Mouse (Mus musculus): ENCODE measurements around the gene Mpdu1. TPM values are rescaled to one million over a fixed set of nuclear protein-coding genes. Genes with fewer than 3 reads are reported as not detected.

Mpdu1 gene
- total and polyA plus RNA-seq, 3 experiments = 110 to 210 (median 210) TPM

- TF ChIP-seq GABPA (IDR thresholded peaks at IDR 0.05; ENCODE audit: insufficient replicate concordance, low read depth, low read length) = no peak
- no peak for TF ChIP-seq UBTF (IDR thresholded peaks at IDR 0.05; ENCODE audit: low read depth, low read length)
- TF ChIP-seq USF1 (IDR thresholded peaks at IDR 0.05; ENCODE audit: low read depth, low read length) = no peak
- TF ChIP-seq IRF4 (IDR thresholded peaks at IDR 0.05; ENCODE audit: low read depth, low read length) = no peak
- TF ChIP-seq ETS1 (conservative IDR thresholded peaks at IDR 0.05; ENCODE audit: low read depth, low read length) = no peak
- TF ChIP-seq E2F4 (IDR thresholded peaks at IDR 0.05; ENCODE audit: insufficient replicate concordance, low read depth, low read length) = no peak
- TF ChIP-seq SIN3A (IDR thresholded peaks at IDR 0.05; ENCODE audit: low read length) = no peak
- no peak for TF ChIP-seq MAFK (IDR thresholded peaks at IDR 0.05; ENCODE audit: insufficient replicate concordance, low read length)
- no peak for TF ChIP-seq ZMIZ1 (IDR thresholded peaks at IDR 0.05; ENCODE audit: low read depth, low read length)
- no peak for TF ChIP-seq USF2 (conservative IDR thresholded peaks at IDR 0.05; ENCODE audit: low read depth, low read length)
- no peak for TF ChIP-seq CTCF (conservative IDR thresholded peaks at IDR 0.05 in 1 of 2, IDR thresholded peaks at IDR 0.05 in 1 of 2; ENCODE audit: low read depth in 2 of 2, low read length in 2 of 2)
- TF ChIP-seq ZC3H11A (IDR thresholded peaks at IDR 0.05; ENCODE audit: low read depth, low read length) = no peak
- no peak for TF ChIP-seq POLR2A (IDR thresholded peaks at IDR 0.05; ENCODE audit: low read depth, low read length)
- TF ChIP-seq NRF1 (IDR thresholded peaks at IDR 0.05; ENCODE audit: low read depth, low read length) = no peak
- TF ChIP-seq MEF2A (IDR thresholded peaks at IDR 0.05; ENCODE audit: borderline replicate concordance, low read depth, low read length) = no peak
- no peak for TF ChIP-seq EP300 (IDR thresholded peaks at IDR 0.05; ENCODE audit: low read length)
- TF ChIP-seq KAT2A (IDR thresholded peaks at IDR 0.05; ENCODE audit: insufficient replicate concordance, low read length) = no peak
- TF ChIP-seq BHLHE40 (IDR thresholded peaks at IDR 0.05; ENCODE audit: low read depth, low read length) = no peak
- Histone ChIP-seq H3K36me3 (replicated peaks in 1 of 2; ENCODE audit: control insufficient read depth in 1 of 2, insufficient read depth in 1 of 2, low read length in 1 of 2) (no peaks in the 10 kb centered on the region), H3K79me2 (replicated peaks; ENCODE audit: control insufficient read depth, extremely low read depth, insufficient read depth, poor library complexity, severe bottlenecking) (no peaks in the 10 kb centered on the region), H3K4me2 (ENCODE audit: insufficient read depth, low read depth, poor library complexity, severe bottlenecking) (no peak overlapping the region), H3K9ac (ENCODE audit: insufficient read depth, low read depth) (no peak overlapping the region), H3K9me3 (replicated peaks; ENCODE audit: low read length) (no peaks in the 10 kb centered on the region), H3K27ac (ENCODE audit: insufficient read depth, low read depth) (no peak overlapping the region), H3K4me3 (replicated peaks in 1 of 3; ENCODE audit: low read depth in 2 of 3, low read length in 2 of 3, poor library complexity in 1 of 3) (no peak overlapping the region), H3K27me3 (replicated peaks) (peaks cover 85% of the 10 kb centered on the region), H3K4me1 (ENCODE audit: control insufficient read depth in 1 of 2, insufficient read depth in 2 of 2) (peaks cover 9% of the 10 kb centered on the region in 2 experiments)
- dilution Hi-C loops (cut with MboI; ENCODE audit: extremely low pct_ligation_motif_present, extremely low pct_unique_long_range_greater_than_20kb, low sequenced_read_pairs) = no loop called here
- no peak for DNase-seq (ENCODE audit: extremely low read depth)
- in situ Hi-C loops (cut with MboI; ENCODE audit: low pct_ligation_motif_present, low pct_unique_long_range_greater_than_20kb, low sequenced_read_pairs) = no loop called here
These were observed 55.6 kb downstream of the Mpdu1 start for GRCm38 (mm10) chr11:69606832-69607231.

Other genes starting within 250 kb of the Mpdu1 start
Only the 20 nearest of the 34 such genes appear.
- under 0.01 TPM in 1 of 2 replicates, not detected in the other for gene Dnah2, start 113.5 kb downstream of the Mpdu1 start, total RNA-seq (2012; rRNA removed)
- not detected in 2 replicates for gene Dnah2, start 113.5 kb downstream of the Mpdu1 start, total RNA-seq (2014; rRNA removed)
- gene Dnah2, start 113.5 kb downstream of the Mpdu1 start, polyA plus RNA-seq (2012; ENCODE audit: insufficient read length, low read depth) = 0.03 and 0.04 TPM in 2 replicates
- 1.1 and 1.3 TPM in 2 replicates for gene Efnb3, start 102.4 kb downstream of the Mpdu1 start, total RNA-seq (2012; rRNA removed)
- 0.56 and 1.0 TPM in 2 replicates for gene Efnb3, start 102.4 kb downstream of the Mpdu1 start, total RNA-seq (2014; rRNA removed)
- gene Efnb3, start 102.4 kb downstream of the Mpdu1 start, polyA plus RNA-seq (2012; ENCODE audit: insufficient read length, low read depth) = 2.7 and 2.8 TPM in 2 replicates
- 34.2 and 40.8 TPM in 2 replicates for gene Wrap53, start 82.4 kb downstream of the Mpdu1 start, total RNA-seq (2012; rRNA removed)
- gene Wrap53, start 82.4 kb downstream of the Mpdu1 start, total RNA-seq (2014; rRNA removed) = 25.4 and 26.4 TPM in 2 replicates
- gene Wrap53, start 82.4 kb downstream of the Mpdu1 start, polyA plus RNA-seq (2012; ENCODE audit: insufficient read length, low read depth) = 35.3 and 36.0 TPM in 2 replicates
- gene Trp53, start 82.3 kb downstream of the Mpdu1 start, total RNA-seq (2012; rRNA removed) = 104 and 107 TPM in 2 replicates
- 15.7 and 24.9 TPM in 2 replicates for gene Trp53, start 82.3 kb downstream of the Mpdu1 start, total RNA-seq (2014; rRNA removed)
- gene Trp53, start 82.3 kb downstream of the Mpdu1 start, polyA plus RNA-seq (2012; ENCODE audit: insufficient read length, low read depth) = 309 and 372 TPM in 2 replicates
- not detected in 2 replicates for gene Atp1b2, start 56.7 kb downstream of the Mpdu1 start, total RNA-seq (2012; rRNA removed)
- not detected in 2 replicates for gene Atp1b2, start 56.7 kb downstream of the Mpdu1 start, total RNA-seq (2014; rRNA removed)
- gene Atp1b2, start 56.7 kb downstream of the Mpdu1 start, polyA plus RNA-seq (2012; ENCODE audit: insufficient read length, low read depth) = 0.09 and 0.11 TPM in 2 replicates
- not detected in 2 replicates for gene Shbg, start 44.7 kb downstream of the Mpdu1 start, total RNA-seq (2012; rRNA removed)
- not detected in 2 replicates for gene Shbg, start 44.7 kb downstream of the Mpdu1 start, total RNA-seq (2014; rRNA removed)
- not detected in 2 replicates for gene Shbg, start 44.7 kb downstream of the Mpdu1 start, polyA plus RNA-seq (2012; ENCODE audit: insufficient read length, low read depth)
- gene Sat2, start 40.6 kb downstream of the Mpdu1 start, total RNA-seq (2012; rRNA removed) = 0.38 TPM in 1 of 2 replicates, not detected in the other
- gene Sat2, start 40.6 kb downstream of the Mpdu1 start, total RNA-seq (2014; rRNA removed) = not detected in 2 replicates
- gene Sat2, start 40.6 kb downstream of the Mpdu1 start, polyA plus RNA-seq (2012; ENCODE audit: insufficient read length, low read depth) = not detected in 2 replicates
- gene Fxr2, start 29.7 kb downstream of the Mpdu1 start, total RNA-seq (2012; rRNA removed) = 96.4 and 104 TPM in 2 replicates
- gene Fxr2, start 29.7 kb downstream of the Mpdu1 start, total RNA-seq (2014; rRNA removed) = 83.3 and 101 TPM in 2 replicates
- 90.5 and 103 TPM in 2 replicates for gene Fxr2, start 29.7 kb downstream of the Mpdu1 start, polyA plus RNA-seq (2012; ENCODE audit: insufficient read length, low read depth)
- 0.17 and 0.34 TPM in 2 replicates for gene Sox15, start 7.3 kb downstream of the Mpdu1 start, total RNA-seq (2012; rRNA removed)
- gene Sox15, start 7.3 kb downstream of the Mpdu1 start, total RNA-seq (2014; rRNA removed) = not detected in 2 replicates
- gene Sox15, start 7.3 kb downstream of the Mpdu1 start, polyA plus RNA-seq (2012; ENCODE audit: insufficient read length, low read depth) = 0.48 and 0.54 TPM in 2 replicates
- 74.8 and 82.2 TPM in 2 replicates for gene Cd68, start 3.5 kb upstream of the Mpdu1 start, total RNA-seq (2012; rRNA removed)
- 122 TPM in 2 replicates for gene Cd68, start 3.5 kb upstream of the Mpdu1 start, total RNA-seq (2014; rRNA removed)
- 235 and 343 TPM in 2 replicates for gene Cd68, start 3.5 kb upstream of the Mpdu1 start, polyA plus RNA-seq (2012; ENCODE audit: insufficient read length, low read depth)
- gene Eif4a1, start 9.8 kb upstream of the Mpdu1 start, total RNA-seq (2012; rRNA removed) = 1,622 and 2,071 TPM in 2 replicates
- 2,161 and 2,200 TPM in 2 replicates for gene Eif4a1, start 9.8 kb upstream of the Mpdu1 start, total RNA-seq (2014; rRNA removed)
- gene Eif4a1, start 9.8 kb upstream of the Mpdu1 start, polyA plus RNA-seq (2012; ENCODE audit: insufficient read length, low read depth) = 1,500 and 1,728 TPM in 2 replicates
- 116 and 157 TPM in 2 replicates for gene Senp3, start 19.4 kb upstream of the Mpdu1 start, total RNA-seq (2012; rRNA removed)
- gene Senp3, start 19.4 kb upstream of the Mpdu1 start, total RNA-seq (2014; rRNA removed) = 256 TPM in 2 replicates
- gene Senp3, start 19.4 kb upstream of the Mpdu1 start, polyA plus RNA-seq (2012; ENCODE audit: insufficient read length, low read depth) = 303 and 317 TPM in 2 replicates
- gene Tnfsf13, start 23.1 kb upstream of the Mpdu1 start, total RNA-seq (2012; rRNA removed) = 0.08 and 0.21 TPM in 2 replicates
- gene Tnfsf13, start 23.1 kb upstream of the Mpdu1 start, total RNA-seq (2014; rRNA removed) = 0.32 and 0.35 TPM in 2 replicates
- gene Tnfsf13, start 23.1 kb upstream of the Mpdu1 start, polyA plus RNA-seq (2012; ENCODE audit: insufficient read length, low read depth) = 0.63 and 1.0 TPM in 2 replicates
- gene Tnfsf12, start 33.2 kb upstream of the Mpdu1 start, total RNA-seq (2012; rRNA removed) = not detected in 2 replicates
- gene Tnfsf12, start 33.2 kb upstream of the Mpdu1 start, total RNA-seq (2014; rRNA removed) = not detected in 2 replicates
- 0.26 TPM in 1 of 2 replicates, not detected in the other for gene Tnfsf12, start 33.2 kb upstream of the Mpdu1 start, polyA plus RNA-seq (2012; ENCODE audit: insufficient read length, low read depth)
- 0.08 TPM in 2 replicates for gene Tnfsfm13, start 33.5 kb upstream of the Mpdu1 start, total RNA-seq (2012; rRNA removed)
- not detected in 2 replicates for gene Tnfsfm13, start 33.5 kb upstream of the Mpdu1 start, total RNA-seq (2014; rRNA removed)
- 0.25 TPM in 1 of 2 replicates, not detected in the other for gene Tnfsfm13, start 33.5 kb upstream of the Mpdu1 start, polyA plus RNA-seq (2012; ENCODE audit: insufficient read length, low read depth)
- gene Polr2a, start 96.0 kb upstream of the Mpdu1 start, total RNA-seq (2012; rRNA removed) = 44.5 and 45.0 TPM in 2 replicates
- 10.3 and 14.8 TPM in 2 replicates for gene Polr2a, start 96.0 kb upstream of the Mpdu1 start, total RNA-seq (2014; rRNA removed)
- gene Polr2a, start 96.0 kb upstream of the Mpdu1 start, polyA plus RNA-seq (2012; ENCODE audit: insufficient read length, low read depth) = 137 and 162 TPM in 2 replicates
- not detected in 2 replicates for gene Slc35g3, start 99.3 kb upstream of the Mpdu1 start, total RNA-seq (2012; rRNA removed)
- gene Slc35g3, start 99.3 kb upstream of the Mpdu1 start, total RNA-seq (2014; rRNA removed) = not detected in 2 replicates
- not detected in 2 replicates for gene Slc35g3, start 99.3 kb upstream of the Mpdu1 start, polyA plus RNA-seq (2012; ENCODE audit: insufficient read length, low read depth)
- 3.4 TPM in 2 replicates for gene Zbtb4, start 103.3 kb upstream of the Mpdu1 start, total RNA-seq (2012; rRNA removed)
- gene Zbtb4, start 103.3 kb upstream of the Mpdu1 start, total RNA-seq (2014; rRNA removed) = 0.75 and 0.77 TPM in 2 replicates
- 2.3 and 3.0 TPM in 2 replicates for gene Zbtb4, start 103.3 kb upstream of the Mpdu1 start, polyA plus RNA-seq (2012; ENCODE audit: insufficient read length, low read depth)
- 2.1 and 2.2 TPM in 2 replicates for gene Chrnb1, start 133.3 kb upstream of the Mpdu1 start, total RNA-seq (2012; rRNA removed)
- 1.9 TPM in 2 replicates for gene Chrnb1, start 133.3 kb upstream of the Mpdu1 start, total RNA-seq (2014; rRNA removed)
- gene Chrnb1, start 133.3 kb upstream of the Mpdu1 start, polyA plus RNA-seq (2012; ENCODE audit: insufficient read length, low read depth) = 5.9 and 6.6 TPM in 2 replicates
- 0.92 and 0.93 TPM in 2 replicates for gene Fgf11, start 139.2 kb upstream of the Mpdu1 start, total RNA-seq (2012; rRNA removed)
- 1.6 and 1.8 TPM in 2 replicates for gene Fgf11, start 139.2 kb upstream of the Mpdu1 start, total RNA-seq (2014; rRNA removed)
- 3.7 and 3.9 TPM in 2 replicates for gene Fgf11, start 139.2 kb upstream of the Mpdu1 start, polyA plus RNA-seq (2012; ENCODE audit: insufficient read length, low read depth)

Measured in CH12.LX (cell line).